Mouse (Mus musculus) neural tube, embryonic 14.5 days (tissue): ENCODE results near the gene Coro2a. TPM values are rescaled to one million over a fixed set of nuclear protein-coding genes. Genes with fewer than 3 reads are reported as not detected.
A peak's percentile ranks its signal among the peaks of the same experiment; 100 is the strongest.

Experiments
- ATAC-seq: fragments of 200-750 bp; cut with Nextera tagmentation; 2 replicates; pipeline ENCODE4 v1.8.0; 2017; ENCODE audit warnings: low read depth, mild to moderate bottlenecking, moderate TSS enrichment, moderate library complexity
- H3K27ac ChIP-seq: fragments of 300-500 bp; sonication (generic); 2 replicates; pipeline ENCODE4 v1.5.1; 2014; ENCODE audit warnings: low read depth, mild to moderate bottlenecking, control low read depth, low read length, moderate library complexity, mixed read lengths
- H3K27me3 ChIP-seq: fragments of 300-500 bp; sonication (generic); 2 replicates; pipeline ENCODE4 v1.6.1; 2014; ENCODE audit warnings: low read length; ENCODE audit not compliant: control insufficient read depth, insufficient read depth
- H3K36me3 ChIP-seq: fragments of 300-500 bp; sonication (generic); 2 replicates; pipeline ENCODE4 v1.6.1; 2014; ENCODE audit warnings: low read length, mixed read lengths; ENCODE audit not compliant: control insufficient read depth, insufficient read depth
- H3K4me1 ChIP-seq: fragments of 300-500 bp; sonication (generic); 2 replicates; pipeline ENCODE4 v1.6.1; 2014; ENCODE audit warnings: low read length; ENCODE audit not compliant: control insufficient read depth, insufficient read depth
- H3K4me2 ChIP-seq: fragments of 300-500 bp; sonication (generic); 2 replicates; pipeline ENCODE4 v1.6.1; 2014; ENCODE audit warnings: mild to moderate bottlenecking, low read depth, low read length, control low read depth
- H3K4me3 ChIP-seq: fragments of 300-500 bp; sonication (generic); 2 replicates; pipeline ENCODE4 v1.5.1; 2014; ENCODE audit warnings: low read depth, low read length, control low read depth, mixed read lengths
- H3K9ac ChIP-seq: fragments of 300-500 bp; sonication (generic); replicated peaks from 2 replicates; pipeline ENCODE4 v1.6.1; 2014; ENCODE audit warnings: low read depth, mild to moderate bottlenecking, control low read depth, low read length, mixed read lengths
- H3K9me3 ChIP-seq: fragments of 300-500 bp; sonication (generic); 2 replicates; pipeline ENCODE4 v1.6.1; 2016; ENCODE audit warnings: low read length; ENCODE audit not compliant: control insufficient read depth
- WGBS: fragments of 180-500 bp; shearing (Covaris S2); extraction: QIAGEN DNeasy Blood & Tissue Kit; methylation state at CpG from one replicate; pipeline ENCODE4 v1.1.7; 2014; 5-methylcytosine and 5-hydroxymethylcytosine counted together
- polyA plus RNA-seq: library from polyadenylated mRNA; unstranded; fragments of >200 nt; fragmentation: Nextera tagmentation; extraction: Ambion mirVana; gene quantifications from 2 replicates; pipeline ENCODE4 v1.2.1, GENCODE M21; 2014

Gene Coro2a
- polyA plus RNA-seq, 1 experiment from 2014 or later, result 7.6 TPM

DNA sequence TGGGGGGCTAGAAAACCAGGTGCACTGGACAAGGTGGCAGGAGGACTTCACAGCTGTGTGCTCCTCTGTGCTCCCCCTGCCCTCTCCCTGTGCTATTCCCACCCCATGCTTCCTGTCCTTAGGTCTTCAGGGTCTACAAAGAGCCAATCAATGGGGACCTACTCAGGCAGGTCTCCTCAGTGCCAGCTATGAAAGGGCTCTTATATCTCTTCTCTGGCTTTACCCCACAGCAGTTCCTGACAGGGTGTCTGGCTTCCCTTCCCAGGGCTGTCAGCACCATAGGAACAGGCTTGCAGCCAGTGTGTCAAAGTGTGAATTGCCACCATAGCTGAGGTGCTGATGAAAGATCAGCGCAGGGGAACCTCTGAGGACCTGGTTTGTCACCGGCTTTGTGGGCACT is 81.5 kb downstream of the Coro2a start:
- 81% methylated on average over 2 of the region's 2 CpGs for WGBS

DNA sequence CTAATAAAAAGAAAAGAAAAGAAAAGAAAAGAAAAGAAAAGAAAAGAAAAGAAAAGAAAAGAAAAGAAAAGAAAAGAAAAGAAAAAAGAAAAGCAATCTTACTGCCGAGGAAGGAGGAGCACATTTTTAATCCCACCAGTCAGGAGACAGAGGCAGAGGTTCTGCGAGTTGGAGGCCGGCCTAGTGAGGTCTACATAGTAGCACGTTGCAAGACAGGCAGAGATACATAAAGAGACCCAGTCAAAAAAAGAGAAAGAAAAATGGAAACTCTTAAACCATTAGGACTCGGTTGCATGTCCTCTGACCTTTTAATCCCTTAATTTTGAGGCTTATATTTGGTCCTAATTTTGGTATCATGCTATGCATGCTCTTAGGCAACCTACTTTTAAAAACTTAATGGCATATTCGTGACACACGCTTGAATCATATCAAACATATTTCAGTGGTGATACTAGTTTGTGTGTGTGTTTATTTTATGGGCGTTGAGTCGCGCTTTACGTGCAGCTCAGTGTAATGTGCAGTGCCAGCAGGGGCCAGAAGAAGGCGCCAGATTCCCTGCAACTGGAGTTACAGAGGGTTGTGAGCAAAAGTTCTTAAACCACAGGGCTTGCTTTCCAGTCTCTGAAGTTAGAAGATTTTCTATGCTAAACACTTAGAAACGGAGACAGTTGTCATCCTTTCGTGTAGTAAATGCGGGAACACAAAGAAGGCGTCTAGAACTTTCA is 94.1 kb downstream of the Coro2a start:
- Histone ChIP-seq H3K9ac (no peak overlapping the region), H3K27ac (no peak overlapping the region), H3K4me3 (peak overlapping the region; percentile 61; the same call in 1 of the 2 replicates), H3K36me3 (no peaks in the 10 kb centered on the region), H3K4me1 (0 out of 2 replicates have a peak, but pooled peaks cover 2% of the 10 kb centered on the region), H3K9me3 (no peaks in the 10 kb centered on the region), H3K27me3 (0 out of 2 replicates have a peak, but pooled peaks cover 3% of the 10 kb centered on the region), H3K4me2 (peak overlapping the region; percentile 82; the same call in 1 of the 2 replicates)
- 14% methylated on average over 16 of the region's 16 CpGs for WGBS
- ATAC-seq, result 0 out of 2 replicates have a peak, but pooled peaks have one; percentile 38

More for the DNA sequence above, 81.5 kb downstream of the Coro2a start:
- Histone ChIP-seq H3K9ac (no peak overlapping the region), H3K9me3 (no peaks in the 10 kb centered on the region), H3K27ac (no peak overlapping the region), H3K27me3 (no peaks in the 10 kb centered on the region), H3K4me3 (no peak overlapping the region), H3K4me1 (no peaks in the 10 kb centered on the region), H3K36me3 (no peaks in the 10 kb centered on the region), H3K4me2 (no peak overlapping the region)
- ATAC-seq, result no peak

GRCm38 (mm10) chr4:46506801-46507610 is 95.0 kb downstream of the Coro2a start:
- H3K36me3 ChIP-seq, result peaks cover 7% of the 10 kb centered on the region; the same call in 1 of the 2 replicates
- no peaks in the 10 kb centered on the region for H3K9me3 ChIP-seq
- H3K27ac ChIP-seq, result peak overlapping the region; percentile 78
- H3K9ac ChIP-seq, result peak overlapping the region; percentile 62
- H3K4me3 ChIP-seq, result peak overlapping the region; percentile 61
- H3K4me2 ChIP-seq, result peak overlapping the region; percentile 82
- WGBS, result under 1% methylated on average over 87 of the region's 94 CpGs
- 0 out of 2 replicates have a peak, but pooled peaks cover 3% of the 10 kb centered on the region for H3K27me3 ChIP-seq
- H3K4me1 ChIP-seq, result 0 out of 2 replicates have a peak, but pooled peaks cover 2% of the 10 kb centered on the region
- ATAC-seq, result peak; percentile 96

GRCm38 (mm10) chr4:46505361-46506057 is 96.5 kb downstream of the Coro2a start:
- Histone ChIP-seq H3K4me3 (no peak overlapping the region), H3K36me3 (peaks cover 16% of the 10 kb centered on the region), H3K9ac (no peak overlapping the region), H3K4me1 (0 out of 2 replicates have a peak, but pooled peaks cover 2% of the 10 kb centered on the region), H3K9me3 (no peaks in the 10 kb centered on the region), H3K27me3 (0 out of 2 replicates have a peak, but pooled peaks cover 3% of the 10 kb centered on the region), H3K4me2 (no peak overlapping the region), H3K27ac (no peak overlapping the region)
- WGBS, result 59% methylated on average over 8 of the region's 8 CpGs
- no peak for ATAC-seq

DNA sequence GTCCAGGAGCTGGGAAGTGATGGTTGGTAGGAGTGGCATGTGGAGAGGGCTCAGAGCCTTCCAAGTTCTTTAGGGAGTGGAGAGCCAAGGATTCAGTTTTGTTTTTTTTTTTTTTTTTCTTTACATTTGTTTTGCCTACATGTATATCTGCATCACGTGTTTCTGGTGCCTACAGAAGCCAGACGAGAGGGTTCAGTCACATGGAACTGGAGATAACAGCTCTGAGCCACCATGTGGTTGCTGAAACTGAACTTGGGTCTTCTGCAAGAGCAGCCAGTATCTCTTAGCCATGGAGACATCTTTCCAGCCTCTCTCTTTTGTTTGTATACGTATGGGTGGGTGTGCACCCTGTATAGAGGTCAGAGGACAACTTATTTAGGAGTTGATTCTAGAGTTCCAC is 98.1 kb downstream of the Coro2a start:
- H3K27ac ChIP-seq, result no peak overlapping the region
- H3K4me2 ChIP-seq, result no peak overlapping the region
- peaks cover 16% of the 10 kb centered on the region for H3K36me3 ChIP-seq
- 0 out of 2 replicates have a peak, but pooled peaks cover 2% of the 10 kb centered on the region for H3K4me1 ChIP-seq
- H3K9me3 ChIP-seq, result no peaks in the 10 kb centered on the region
- no peak for ATAC-seq
- H3K9ac ChIP-seq, result no peak overlapping the region
- WGBS, result 88% methylated on average over 3 of the region's 3 CpGs
- 0 out of 2 replicates have a peak, but pooled peaks cover 3% of the 10 kb centered on the region for H3K27me3 ChIP-seq
- no peak overlapping the region for H3K4me3 ChIP-seq

GRCm38 (mm10) chr4:46502606-46503502 is 99.1 kb downstream of the Coro2a start:
- 63% methylated on average over 16 of the region's 16 CpGs for WGBS
- no peaks in the 10 kb centered on the region for H3K9me3 ChIP-seq
- no peak overlapping the region for H3K9ac ChIP-seq
- no peak for ATAC-seq
- 0 out of 2 replicates have a peak, but pooled peaks cover 2% of the 10 kb centered on the region for H3K4me1 ChIP-seq
- H3K36me3 ChIP-seq, result peaks cover 16% of the 10 kb centered on the region
- H3K4me3 ChIP-seq, result no peak overlapping the region
- H3K27ac ChIP-seq, result no peak overlapping the region
- H3K4me2 ChIP-seq, result no peak overlapping the region
- 0 out of 2 replicates have a peak, but pooled peaks cover 3% of the 10 kb centered on the region for H3K27me3 ChIP-seq

- no peak overlapping the region for H3K9ac ChIP-seq
Measured at GRCm38 (mm10) chr4:46498976-46499375, 103.0 kb downstream of the Coro2a start.

GRCm38 (mm10) chr4:46498511-46498910 is 103.5 kb downstream of the Coro2a start:
- H3K9ac ChIP-seq, result no peak overlapping the region
- no peak for ATAC-seq
- H3K27me3 ChIP-seq, result no peaks in the 10 kb centered on the region
- H3K9me3 ChIP-seq, result no peaks in the 10 kb centered on the region
- no peak overlapping the region for H3K27ac ChIP-seq
- H3K4me2 ChIP-seq, result no peak overlapping the region
- 54% methylated on average over 3 of the region's 3 CpGs for WGBS
- no peak overlapping the region for H3K4me3 ChIP-seq
- H3K4me1 ChIP-seq, result no peaks in the 10 kb centered on the region
- peaks cover 32% of the 10 kb centered on the region for H3K36me3 ChIP-seq

More at GRCm38 (mm10) chr4:46498976-46499375, 103.0 kb downstream of the Coro2a start:
- Histone ChIP-seq H3K4me2 (no peak overlapping the region), H3K4me3 (no peak overlapping the region), H3K9me3 (no peaks in the 10 kb centered on the region), H3K27ac (no peak overlapping the region), H3K27me3 (no peaks in the 10 kb centered on the region), H3K36me3 (peaks cover 28% of the 10 kb centered on the region), H3K4me1 (no peaks in the 10 kb centered on the region)
- 16% methylated on average over 4 of the region's 4 CpGs for WGBS
- ATAC-seq, result no peak
